Comparison of ENCODE assay signal across 9 mouse cellular contexts in the genomic region with DNA sequence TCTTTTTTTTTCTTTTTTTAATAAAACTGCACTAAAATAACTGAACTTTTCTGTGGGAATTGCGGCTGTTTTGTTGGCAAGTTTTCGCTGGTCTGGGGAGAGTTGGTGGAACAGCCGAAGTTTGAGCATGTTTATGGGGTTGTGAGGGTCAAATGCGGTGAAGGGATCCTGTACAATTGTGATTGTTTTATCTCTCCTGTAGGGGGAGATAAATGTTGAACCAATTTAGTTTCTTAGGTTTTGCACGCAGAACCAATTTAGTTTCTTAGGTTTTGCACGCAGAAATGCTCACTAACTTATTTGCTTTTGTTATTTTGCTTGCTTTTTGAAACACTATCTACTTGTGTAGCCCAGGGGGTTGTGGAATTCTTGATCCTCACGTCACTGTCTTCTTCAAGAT. TPM values are rescaled to one million over a fixed set of nuclear protein-coding genes. Genes with fewer than 3 reads are reported as not detected.
DNase-seq lines count a peak whose midpoint lies in the region; ATAC-seq and TF ChIP-seq lines count a peak whose summit lies in the region.
"Had no signal": no experiment of that assay in that cellular context is flagged by ENCODE, and none has a peak within 500 bp of the region (broad histone marks: within the 10 kb centered on the region; RNA-seq: fewer than 3 reads in every experiment).

No protein-coding gene starts in this region.

- ATAC-seq in hindbrain, embryonic 14.5 days (ENCODE audit: low FRiP score), result no peak
- no peak for ATAC-seq in lung, postnatal 0 days
- ATAC-seq in stomach, embryonic 15.5 days (ENCODE audit: insufficient read depth, low FRiP score, low read depth), result no peak

- H3K36me3 ChIP-seq in hindbrain, embryonic 14.5 days (replicated peaks; ENCODE audit: control insufficient read depth, insufficient read depth), result no peaks in the 10 kb centered on the region
- no peaks in the 10 kb centered on the region for H3K36me3 ChIP-seq in lung, postnatal 0 days (ENCODE audit: insufficient read depth, low read length)
- H3K36me3 ChIP-seq in stomach, embryonic 15.5 days, result no peaks in the 10 kb centered on the region

- peak overlapping the region; percentile 84 for H3K4me3 ChIP-seq in hindbrain, embryonic 14.5 days (replicated peaks; ENCODE audit: low read length)
- peak overlapping the region; percentile 82 for H3K4me3 ChIP-seq in lung, postnatal 0 days (ENCODE audit: low read depth, low read length)
- H3K4me3 ChIP-seq in stomach, embryonic 15.5 days (replicated peaks), result peak overlapping the region; percentile 76

- 9% methylated on average over 7 of the region's 7 CpGs for WGBS in hindbrain, embryonic 14.5 days
- WGBS in lung, postnatal 0 days, result 9% methylated on average over 7 of the region's 7 CpGs
- 12% methylated on average over 7 of the region's 7 CpGs for WGBS in stomach, embryonic 15.5 days

- DNase-seq in adrenal gland, postnatal 14 days, result peak; percentile 11
- no peak for DNase-seq in adrenal gland, postnatal 25 days
- peak; percentile 28 to 37 for DNase-seq in B cell, adult 2 months
- DNase-seq in embryo, embryonic 10.5 days (ENCODE audit: low spot score), result peak; percentile 53
- no peak for DNase-seq in hindbrain, embryonic 14.5 days (ENCODE audit: low spot score)
- peak; percentile 55 for DNase-seq in lung, postnatal 0 days (ENCODE audit: low spot score)
- DNase-seq in frontal cortex, postnatal 14 days (ENCODE audit: low spot score in 2 of 2), result no peak

- peaks cover 17% of the 10 kb centered on the region for H3K27me3 ChIP-seq in hindbrain, embryonic 14.5 days (ENCODE audit: control insufficient read depth, insufficient read depth, low read length)
- no peaks in the 10 kb centered on the region for H3K27me3 ChIP-seq in lung, postnatal 0 days (replicated peaks; ENCODE audit: insufficient read depth, low read length)
- no peaks in the 10 kb centered on the region for H3K27me3 ChIP-seq in stomach, embryonic 15.5 days (replicated peaks)

- H3K9ac ChIP-seq in hindbrain, embryonic 14.5 days, result no peak overlapping the region
- H3K9ac ChIP-seq in lung, postnatal 0 days (replicated peaks; ENCODE audit: low read depth), result no peak overlapping the region
- H3K9ac ChIP-seq in stomach, embryonic 15.5 days, result no peak overlapping the region

- H3K4me1 ChIP-seq in hindbrain, embryonic 14.5 days (replicated peaks; ENCODE audit: control insufficient read depth, insufficient read depth, low read length), result peaks cover 9% of the 10 kb centered on the region
- H3K4me1 ChIP-seq in lung, postnatal 0 days (ENCODE audit: insufficient read depth, low read depth, low read length), result no peaks in the 10 kb centered on the region
- no peaks in the 10 kb centered on the region for H3K4me1 ChIP-seq in stomach, embryonic 15.5 days

- no peaks in the 10 kb centered on the region for H3K9me3 ChIP-seq in hindbrain, embryonic 14.5 days (ENCODE audit: control insufficient read depth, low read length)
- H3K9me3 ChIP-seq in lung, postnatal 0 days (ENCODE audit: low read length), result no peaks in the 10 kb centered on the region
- H3K9me3 ChIP-seq in stomach, embryonic 15.5 days, result no peaks in the 10 kb centered on the region

- H3K27ac ChIP-seq in hindbrain, embryonic 14.5 days, result no peak overlapping the region
- no peak overlapping the region for H3K27ac ChIP-seq in lung, postnatal 0 days (ENCODE audit: low read length)
- no peak overlapping the region for H3K27ac ChIP-seq in stomach, embryonic 15.5 days

- H3K4me2 ChIP-seq in hindbrain, embryonic 14.5 days (replicated peaks), result peak overlapping the region; percentile 94
- H3K4me2 ChIP-seq in lung, postnatal 0 days (replicated peaks; ENCODE audit: low read depth, low read length), result peak overlapping the region; percentile 98
- H3K4me2 ChIP-seq in stomach, embryonic 15.5 days, result peak overlapping the region; percentile 98

- peak; percentile 54 for TF ChIP-seq CTCF in lung, postnatal 0 days (IDR thresholded peaks at IDR 0.05)

- TF ChIP-seq EP300 in lung, postnatal 0 days (IDR thresholded peaks at IDR 0.05), result no peak

RNA-seq across cellular contexts. Expression of a gene that starts 1.7 kb away (rescaled TPM):
- total RNA-seq in adrenal gland, postnatal 14 days (2021), result 43.5 and 49.1 TPM in 2 replicates
- 37.7 and 37.9 TPM in 2 replicates for total RNA-seq in adrenal gland, postnatal 25 days (2021)
- polyA plus RNA-seq in hindbrain, embryonic 14.5 days (2014; fragmentation: Nextera tagmentation; extraction: Ambion mirVana), result 4.7 and 5.0 TPM in 2 replicates
- 6.6 and 7.2 TPM in 2 replicates for polyA plus RNA-seq in lung, postnatal 0 days (2015; fragmentation: Nextera tagmentation; extraction: Ambion mirVana)
- polyA plus RNA-seq in stomach, embryonic 15.5 days (2015; fragmentation: Nextera tagmentation; extraction: Ambion mirVana), result 8.1 and 10.1 TPM in 2 replicates

RNA-seq across cellular contexts. Expression of a gene that starts 49.0 kb away (rescaled TPM):
- 0.15 TPM in 2 replicates for total RNA-seq in adrenal gland, postnatal 14 days (2021)
- total RNA-seq in adrenal gland, postnatal 25 days (2021), result 0.18 TPM in 1 of 2 replicates, not detected in the other
- 0.53 and 0.72 TPM in 2 replicates for polyA plus RNA-seq in hindbrain, embryonic 14.5 days (2014; fragmentation: Nextera tagmentation; extraction: Ambion mirVana)
- 0.08 TPM in 1 of 2 replicates, not detected in the other for polyA plus RNA-seq in lung, postnatal 0 days (2015; fragmentation: Nextera tagmentation; extraction: Ambion mirVana)
- 0.19 and 0.23 TPM in 2 replicates for polyA plus RNA-seq in stomach, embryonic 15.5 days (2015; fragmentation: Nextera tagmentation; extraction: Ambion mirVana)
- total RNA-seq: ES-E14 had no signal

Comparison
In these comparisons a context has a peak if more than half of its experiments do, and no peak if none do; other contexts are left out.
1. DNase-seq: peak in adrenal gland, postnatal 14 days (single experiment), B cell, adult 2 months (2 of 2), embryo, embryonic 10.5 days (single experiment) and lung, postnatal 0 days (single experiment); none in adrenal gland, postnatal 25 days (single experiment), hindbrain, embryonic 14.5 days (single experiment) and frontal cortex, postnatal 14 days (0 of 2).
2. Peak in every context shown above with its lines, with median percentiles within 50 percentile points of each other: H3K4me2 ChIP-seq and H3K4me3 ChIP-seq.